Comparison of ENCODE assay signal across 9 mouse cellular contexts in the genomic region with DNA sequence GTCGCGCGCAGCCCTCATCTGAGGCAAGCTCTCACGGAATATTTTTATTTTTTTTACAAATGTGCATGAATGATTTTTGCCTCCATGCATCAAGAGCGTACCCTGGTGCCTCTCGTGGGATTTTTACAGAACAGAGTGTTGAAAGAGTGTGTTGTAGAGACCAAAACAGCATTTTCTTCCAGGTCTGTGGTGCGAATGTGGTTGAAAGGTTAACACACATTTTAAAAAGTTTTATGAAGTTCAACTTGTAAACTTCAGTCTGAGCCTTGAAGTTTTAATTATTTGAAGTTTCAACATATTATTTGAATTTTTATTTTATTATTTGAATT. TPM values are rescaled to one million over a fixed set of nuclear protein-coding genes. Genes with fewer than 3 reads are reported as not detected.
DNase-seq lines count a peak whose midpoint lies in the region; ATAC-seq and TF ChIP-seq lines count a peak whose summit lies in the region.
"Had no signal": no experiment of that assay in that cellular context is flagged by ENCODE, and none has a peak within 500 bp of the region (broad histone marks: within the 10 kb centered on the region; RNA-seq: fewer than 3 reads in every experiment).

No protein-coding gene starts in this region.

- TF ChIP-seq CTCF in G1E (IDR thresholded peaks at IDR 0.05; ENCODE audit: low read depth, low read length) = no peak

- H3K27ac ChIP-seq in heart, embryonic 13.5 days (replicated peaks) = peak overlapping the region; percentile 83
- H3K27ac ChIP-seq in hindbrain, embryonic 10.5 days = peak overlapping the region; percentile 86

- DNase-seq in heart, adult 11 months = no peak
- no peak for DNase-seq in G1E (ENCODE audit: low spot score)
- DNase-seq in hindbrain, embryonic 10.5 days (ENCODE audit: low spot score) = no peak
- DNase-seq in right cerebral cortex, postnatal 25 days = no peak
- DNase-seq in layer of hippocampus, adult 9-11 months = no peak
- no peak for DNase-seq in kidney, postnatal 36 days

- peak overlapping the region; percentile 95 for H3K9ac ChIP-seq in heart, embryonic 13.5 days

- ATAC-seq in heart, embryonic 13.5 days (ENCODE audit: extremely low read depth, insufficient number of reproducible peaks, low FRiP score, low TSS enrichment) = 0 out of 2 replicates have a peak, but pooled peaks have one; percentile 3
- ATAC-seq in G1E (ENCODE audit: extremely low read depth, insufficient number of reproducible peaks, low FRiP score, poor library complexity, severe bottlenecking) = no peak

- peak overlapping the region; percentile 98 for H3K4me3 ChIP-seq in heart, embryonic 13.5 days
- peak overlapping the region; percentile 100 for H3K4me3 ChIP-seq in G1E (ENCODE audit: low read depth, low read length)
- H3K4me3 ChIP-seq in hindbrain, embryonic 10.5 days = peak overlapping the region; percentile 96
- H3K4me3 ChIP-seq in megakaryocyte, embryonic 14.5 days (replicated peaks) = peak overlapping the region; percentile 100

- H3K36me3 ChIP-seq in heart, embryonic 13.5 days = peaks cover 38% of the 10 kb centered on the region
- peaks cover 37% of the 10 kb centered on the region for H3K36me3 ChIP-seq in G1E (replicated peaks)
- H3K36me3 ChIP-seq in hindbrain, embryonic 10.5 days = peaks cover 35% of the 10 kb centered on the region
- peaks cover 36% of the 10 kb centered on the region for H3K36me3 ChIP-seq in megakaryocyte, embryonic 14.5 days (replicated peaks; ENCODE audit: low read length)

- 0% methylated on average over 7 of the region's 7 CpGs for WGBS in heart, embryonic 13.5 days
- WGBS in hindbrain, embryonic 10.5 days = under 1% methylated on average over 7 of the region's 7 CpGs

- H3K9me3 ChIP-seq in heart, embryonic 13.5 days = no peaks in the 10 kb centered on the region
- no peaks in the 10 kb centered on the region for H3K9me3 ChIP-seq in G1E (replicated peaks)
- no peaks in the 10 kb centered on the region for H3K9me3 ChIP-seq in hindbrain, embryonic 10.5 days
- H3K9me3 ChIP-seq in megakaryocyte, embryonic 14.5 days = no peaks in the 10 kb centered on the region

- peak overlapping the region; percentile 90 for H3K4me2 ChIP-seq in heart, embryonic 13.5 days

- peaks cover 32% of the 10 kb centered on the region for H3K4me1 ChIP-seq in heart, embryonic 13.5 days
- H3K4me1 ChIP-seq in G1E (ENCODE audit: insufficient read depth, low read depth, low read length) = peaks cover 53% of the 10 kb centered on the region
- H3K4me1 ChIP-seq in hindbrain, embryonic 10.5 days (replicated peaks) = peaks cover 17% of the 10 kb centered on the region
- H3K4me1 ChIP-seq in megakaryocyte, embryonic 14.5 days = peaks cover 45% of the 10 kb centered on the region

- no peaks in the 10 kb centered on the region for H3K27me3 ChIP-seq in heart, embryonic 13.5 days (replicated peaks)
- no peaks in the 10 kb centered on the region for H3K27me3 ChIP-seq in G1E (ENCODE audit: insufficient read depth, low read length)
- H3K27me3 ChIP-seq in hindbrain, embryonic 10.5 days (ENCODE audit: insufficient read depth, poor library complexity, severe bottlenecking) = no peaks in the 10 kb centered on the region
- no peaks in the 10 kb centered on the region for H3K27me3 ChIP-seq in megakaryocyte, embryonic 14.5 days (replicated peaks)

RNA-seq across cellular contexts. Expression of a gene that starts 0.3 kb away (rescaled TPM):
- 8.5 and 8.7 TPM in 2 replicates for polyA plus RNA-seq in heart, embryonic 13.5 days (2015; fragmentation: Nextera tagmentation; extraction: Ambion mirVana)
- 3.7 and 4.0 TPM in 2 replicates for total RNA-seq in G1E (2014; fragmentation: Nextera tagmentation)
- total RNA-seq in G1E (2017) = 9.5 and 11.4 TPM in 2 replicates
- 6.5 and 6.9 TPM in 2 replicates for polyA plus RNA-seq in G1E (2012)
- polyA plus RNA-seq in hindbrain, embryonic 10.5 days (2016; fragmentation: Nextera tagmentation; extraction: Ambion mirVana) = 13.4 and 14.5 TPM in 2 replicates
- 1.6 and 7.8 TPM in 2 replicates for polyA plus RNA-seq in megakaryocyte, embryonic 14.5 days (2012; ENCODE audit: insufficient read depth, low replicate concordance)

RNA-seq across cellular contexts. Expression of a gene that starts 41.7 kb away (rescaled TPM):
- 1.1 and 2.2 TPM in 2 replicates for polyA plus RNA-seq in heart, embryonic 13.5 days (2015; fragmentation: Nextera tagmentation; extraction: Ambion mirVana)
- total RNA-seq in G1E (2014; fragmentation: Nextera tagmentation) (18.3 and 31.6 TPM in 2 replicates), G1E (2017) (0.82 and 1.5 TPM in 2 replicates)
- 0.75 and 0.80 TPM in 2 replicates for polyA plus RNA-seq in G1E (2012)
- 0.04 TPM in 1 of 2 replicates, not detected in the other for polyA plus RNA-seq in hindbrain, embryonic 10.5 days (2016; fragmentation: Nextera tagmentation; extraction: Ambion mirVana)
- not detected in 2 replicates for polyA plus RNA-seq in megakaryocyte, embryonic 14.5 days (2012; ENCODE audit: insufficient read depth, low replicate concordance)
- total RNA-seq: gastrocnemius, postnatal 25 days had no signal

RNA-seq across cellular contexts. Expression of a gene that starts 55.0 kb away (rescaled TPM):
- 36.7 and 40.7 TPM in 2 replicates for polyA plus RNA-seq in heart, embryonic 13.5 days (2015; fragmentation: Nextera tagmentation; extraction: Ambion mirVana)
- total RNA-seq in G1E (2014; fragmentation: Nextera tagmentation) (51.4 and 53.7 TPM in 2 replicates), G1E (2017) (83.0 and 110 TPM in 2 replicates)
- polyA plus RNA-seq in G1E (2012) = 1.2 and 1.4 TPM in 2 replicates
- polyA plus RNA-seq in hindbrain, embryonic 10.5 days (2016; fragmentation: Nextera tagmentation; extraction: Ambion mirVana) = 42.3 and 54.0 TPM in 2 replicates
- 0.07 TPM in 1 of 2 replicates, not detected in the other for polyA plus RNA-seq in megakaryocyte, embryonic 14.5 days (2012; ENCODE audit: insufficient read depth, low replicate concordance)

Comparison
In these comparisons a context has a peak if more than half of its experiments do, and no peak if none do; other contexts are left out.
1. RNA of a gene that starts 55.0 kb away (polyA plus RNA-seq): 42.3 to 54.0 TPM in hindbrain, embryonic 10.5 days and 36.7 to 40.7 TPM in heart, embryonic 13.5 days; 1.2 to 1.4 TPM in G1E and 0.07 TPM in megakaryocyte, embryonic 14.5 days; every median in the first group is over 10 times any median in the second.
2. Peak in every context shown above with its lines, with median percentiles within 50 percentile points of each other: H3K4me3 ChIP-seq.